In genomic region chr9:50604338-50604737, GRCm38 (mm10) we compare ENCODE assay signal across 9 mouse cellular contexts. TPM values are rescaled to one million over a fixed set of nuclear protein-coding genes. Genes with fewer than 3 reads are reported as not detected.
DNase-seq lines count a peak whose midpoint lies in the region; ATAC-seq and TF ChIP-seq lines count a peak whose summit lies in the region.
"Had no signal": no experiment of that assay in that cellular context is flagged by ENCODE, and none has a peak within 500 bp of the region (broad histone marks: within the 10 kb centered on the region; RNA-seq: fewer than 3 reads in every experiment).

No protein-coding gene starts in this region.

- WGBS in heart, embryonic 16.5 days, result 3% methylated on average over 6 of the region's 6 CpGs
- WGBS in hindbrain, embryonic 14.5 days, result 2% methylated on average over 6 of the region's 6 CpGs
- WGBS in midbrain, embryonic 13.5 days, result 5% methylated on average over 6 of the region's 6 CpGs

- H3K9me3 ChIP-seq in heart, embryonic 16.5 days (replicated peaks; ENCODE audit: control insufficient read depth, low read length), result no peaks in the 10 kb centered on the region
- H3K9me3 ChIP-seq in MEL (replicated peaks; ENCODE audit: insufficient read depth, low read length), result no peaks in the 10 kb centered on the region
- no peaks in the 10 kb centered on the region for H3K9me3 ChIP-seq in hindbrain, embryonic 14.5 days (ENCODE audit: control insufficient read depth, low read length)
- H3K9me3 ChIP-seq in midbrain, embryonic 13.5 days, result no peaks in the 10 kb centered on the region

- no peak for TF ChIP-seq CTCF in MEL (IDR thresholded peaks at IDR 0.05 in 2 of 3, conservative IDR thresholded peaks at IDR 0.05 in 1 of 3; ENCODE audit: control insufficient read depth in 1 of 3, insufficient read depth in 1 of 3, low read depth in 2 of 3, low read length in 3 of 3, poor library complexity in 1 of 3, severe bottlenecking in 1 of 3)

- peak overlapping the region; percentile 95 for H3K27ac ChIP-seq in heart, embryonic 16.5 days (ENCODE audit: low read length)
- H3K27ac ChIP-seq in MEL (ENCODE audit: control insufficient read depth, low read depth, low read length), result peak overlapping the region; percentile 76
- H3K27ac ChIP-seq in hindbrain, embryonic 14.5 days, result peak overlapping the region; percentile 90
- peak overlapping the region; percentile 87 for H3K27ac ChIP-seq in midbrain, embryonic 13.5 days

- peaks cover 49% of the 10 kb centered on the region for H3K79me2 ChIP-seq in MEL (ENCODE audit: control insufficient read depth, insufficient read depth, low read length, poor library complexity)

- TF ChIP-seq POLR2A in MEL (IDR thresholded peaks at IDR 0.05; ENCODE audit: control insufficient read depth in 1 of 2, insufficient read depth in 1 of 2, low read depth in 1 of 2, low read length in 2 of 2, poor library complexity in 1 of 2), result no peak; a peak in 1 of 4 replicates

- 0 out of 2 replicates have a peak, but pooled peaks have one; percentile 3 for ATAC-seq in heart, embryonic 16.5 days (replicated peaks; ENCODE audit: extremely low read depth, insufficient read depth, low FRiP score)
- ATAC-seq in hindbrain, embryonic 14.5 days (ENCODE audit: low FRiP score), result no peak
- no peak for ATAC-seq in midbrain, embryonic 13.5 days

- peak overlapping the region; percentile 86 for H3K4me2 ChIP-seq in heart, embryonic 16.5 days (ENCODE audit: low read depth, low read length)
- peak overlapping the region; percentile 98 for H3K4me2 ChIP-seq in hindbrain, embryonic 14.5 days (replicated peaks)
- peak overlapping the region; percentile 97 for H3K4me2 ChIP-seq in midbrain, embryonic 13.5 days (replicated peaks)

- no peaks in the 10 kb centered on the region for H3K27me3 ChIP-seq in heart, embryonic 16.5 days (ENCODE audit: control insufficient read depth, insufficient read depth, low read length)
- no peaks in the 10 kb centered on the region for H3K27me3 ChIP-seq in MEL (ENCODE audit: control insufficient read depth in 1 of 2, insufficient read depth in 2 of 2, low read length in 2 of 2)
- H3K27me3 ChIP-seq in hindbrain, embryonic 14.5 days (ENCODE audit: control insufficient read depth, insufficient read depth, low read length), result no peaks in the 10 kb centered on the region
- H3K27me3 ChIP-seq in midbrain, embryonic 13.5 days, result no peaks in the 10 kb centered on the region
- H3K27me3 ChIP-seq: Patski had no signal

- no peak for TF ChIP-seq RAD21 in MEL (IDR thresholded peaks at IDR 0.05; ENCODE audit: low read depth, low read length)

- H3K4me3 ChIP-seq in heart, embryonic 16.5 days (ENCODE audit: low read length), result peak overlapping the region; percentile 97
- peak overlapping the region; percentile 80 to 88 for H3K4me3 ChIP-seq in MEL (ENCODE audit: control insufficient read depth in 1 of 2, insufficient read depth in 1 of 2, low read depth in 2 of 2, low read length in 2 of 2)
- peak overlapping the region; percentile 91 for H3K4me3 ChIP-seq in hindbrain, embryonic 14.5 days (replicated peaks; ENCODE audit: low read length)
- peak overlapping the region; percentile 91 for H3K4me3 ChIP-seq in midbrain, embryonic 13.5 days (replicated peaks)

- TF ChIP-seq EP300 in MEL (IDR thresholded peaks at IDR 0.05; ENCODE audit: low read depth in 1 of 2, low read length in 2 of 2), result no peak

- no peak for DNase-seq in heart, adult 9 months (ENCODE audit: low spot score in 2 of 2)
- no peak for DNase-seq in MEL (ENCODE audit: low read depth, low spot score)
- DNase-seq in hindbrain, embryonic 14.5 days (ENCODE audit: low spot score), result no peak
- no peak for DNase-seq in frontal cortex, postnatal 10 days (ENCODE audit: low spot score in 2 of 2)
- DNase-seq in kidney, postnatal 4 days, result no peak
- no peak for DNase-seq in T-cell, adult 2 months (ENCODE audit: low spot score)

- peaks cover 22% of the 10 kb centered on the region for H3K4me1 ChIP-seq in heart, embryonic 16.5 days (ENCODE audit: control insufficient read depth, insufficient read depth, low read length)
- peaks cover 1 to 23% of the 10 kb centered on the region in 2 experiments; a peak in 2 of 4 replicates for H3K4me1 ChIP-seq in MEL (ENCODE audit: control insufficient read depth in 1 of 2, insufficient read depth in 2 of 2, low read length in 2 of 2)
- peaks cover 23% of the 10 kb centered on the region for H3K4me1 ChIP-seq in hindbrain, embryonic 14.5 days (replicated peaks; ENCODE audit: control insufficient read depth, insufficient read depth, low read length)
- peaks cover 34% of the 10 kb centered on the region for H3K4me1 ChIP-seq in midbrain, embryonic 13.5 days (replicated peaks)

- peak overlapping the region; percentile 97 for H3K9ac ChIP-seq in heart, embryonic 16.5 days (ENCODE audit: low read length)
- H3K9ac ChIP-seq in MEL (ENCODE audit: control insufficient read depth, low read depth, low read length, poor library complexity, severe bottlenecking), result peak overlapping the region; percentile 89
- peak overlapping the region; percentile 92 for H3K9ac ChIP-seq in hindbrain, embryonic 14.5 days
- H3K9ac ChIP-seq in midbrain, embryonic 13.5 days (replicated peaks), result peak overlapping the region; percentile 92

- peaks cover 16% of the 10 kb centered on the region for H3K36me3 ChIP-seq in heart, embryonic 16.5 days (ENCODE audit: control insufficient read depth, insufficient read depth)
- H3K36me3 ChIP-seq in MEL (ENCODE audit: control insufficient read depth in 1 of 2, insufficient read depth in 2 of 2, low read length in 2 of 2), result peaks cover 24 to 28% of the 10 kb centered on the region in 2 experiments
- peaks cover 59% of the 10 kb centered on the region for H3K36me3 ChIP-seq in hindbrain, embryonic 14.5 days (replicated peaks; ENCODE audit: control insufficient read depth, insufficient read depth)
- peaks cover 40% of the 10 kb centered on the region for H3K36me3 ChIP-seq in midbrain, embryonic 13.5 days

TF ChIP-seq in MEL, 35 proteins besides CTCF, POLR2A, EP300 and RAD21:
- TF ChIP-seq HCFC1 (IDR thresholded peaks at IDR 0.05; ENCODE audit: low read depth, low read length), result no peak; the same call in 1 of the 2 replicates
- TF ChIP-seq POLR2AphosphoS5 (IDR thresholded peaks at IDR 0.05; ENCODE audit: borderline replicate concordance, low read depth, low read length), result no peak
- TF ChIP-seq MYC (IDR thresholded peaks at IDR 0.05; ENCODE audit: low read depth, low read length), result no peak
- no peak for TF ChIP-seq UBTF (IDR thresholded peaks at IDR 0.05; ENCODE audit: borderline replicate concordance, insufficient read depth, low read depth, low read length)
- TF ChIP-seq GABPA (IDR thresholded peaks at IDR 0.05; ENCODE audit: low read depth, low read length), result no peak
- peak; percentile 63 for TF ChIP-seq GATA1 (IDR thresholded peaks at IDR 0.05; ENCODE audit: low read depth, low read length)
- no peak for TF ChIP-seq MEF2A (IDR thresholded peaks at IDR 0.05; ENCODE audit: extremely low read depth, insufficient replicate concordance, low read depth, low read length, poor library complexity, severe bottlenecking)
- 0 out of 2 replicates have a peak, but pooled peaks have one; percentile 48 for TF ChIP-seq CHD1 (IDR thresholded peaks at IDR 0.05; ENCODE audit: low read depth, low read length)
- no peak for TF ChIP-seq MYB (IDR thresholded peaks at IDR 0.05; ENCODE audit: low read depth, low read length)
- no peak for TF ChIP-seq ZKSCAN1 (IDR thresholded peaks at IDR 0.05; ENCODE audit: low read depth, low read length)

RNA-seq across cellular contexts. Expression of gene Timm8b, which starts 0.6 kb away (rescaled TPM):
- polyA plus RNA-seq in heart, embryonic 16.5 days (2015; fragmentation: Nextera tagmentation; extraction: Ambion mirVana), result 243 and 261 TPM in 2 replicates
- 227 and 247 TPM in 2 replicates for total RNA-seq in MEL (2012; rRNA removed)
- 100 to 1,000 TPM in 1 of 2 experiments, not detected in 1; 129 TPM for polyA plus RNA-seq in MEL (2012; ENCODE audit: insufficient read depth in 1 of 2, insufficient read length in 2 of 2, low read depth in 1 of 2, low replicate concordance in 2 of 2, missing spikeins in 1 of 2)
- polyA plus RNA-seq in hindbrain, embryonic 14.5 days (2014; fragmentation: Nextera tagmentation; extraction: Ambion mirVana), result 399 and 451 TPM in 2 replicates
- polyA plus RNA-seq in midbrain, embryonic 13.5 days (2015; fragmentation: Nextera tagmentation; extraction: Ambion mirVana), result 386 and 397 TPM in 2 replicates

RNA-seq across cellular contexts. Expression of gene Sdhd, which starts 0.7 kb away (rescaled TPM):
- 852 and 860 TPM in 2 replicates for polyA plus RNA-seq in heart, embryonic 16.5 days (2015; fragmentation: Nextera tagmentation; extraction: Ambion mirVana)
- total RNA-seq in MEL (2012; rRNA removed), result 312 and 340 TPM in 2 replicates
- 100 to 1,000 TPM in 1 of 2 experiments, not detected in 1; 375 TPM for polyA plus RNA-seq in MEL (2012; ENCODE audit: insufficient read depth in 1 of 2, insufficient read length in 2 of 2, low read depth in 1 of 2, low replicate concordance in 2 of 2, missing spikeins in 1 of 2)
- polyA plus RNA-seq in hindbrain, embryonic 14.5 days (2014; fragmentation: Nextera tagmentation; extraction: Ambion mirVana), result 279 and 295 TPM in 2 replicates
- polyA plus RNA-seq in midbrain, embryonic 13.5 days (2015; fragmentation: Nextera tagmentation; extraction: Ambion mirVana), result 209 and 210 TPM in 2 replicates

RNA-seq across cellular contexts. Expression of gene Pih1d2, which starts 12.8 kb away (rescaled TPM):
- polyA plus RNA-seq in heart, embryonic 16.5 days (2015; fragmentation: Nextera tagmentation; extraction: Ambion mirVana), result 1.9 and 3.1 TPM in 2 replicates
- 4.9 and 5.3 TPM in 2 replicates for total RNA-seq in MEL (2012; rRNA removed)
- polyA plus RNA-seq in MEL (2012; ENCODE audit: insufficient read depth in 1 of 2, insufficient read length in 2 of 2, low read depth in 1 of 2, low replicate concordance in 2 of 2, missing spikeins in 1 of 2), result 1 to 10 TPM in 1 of 2 experiments, not detected in 1; 4.6 TPM
- polyA plus RNA-seq in hindbrain, embryonic 14.5 days (2014; fragmentation: Nextera tagmentation; extraction: Ambion mirVana), result 5.6 and 7.3 TPM in 2 replicates
- polyA plus RNA-seq in midbrain, embryonic 13.5 days (2015; fragmentation: Nextera tagmentation; extraction: Ambion mirVana), result 5.5 and 6.5 TPM in 2 replicates

RNA-seq across cellular contexts. Expression of gene Nkapd1, which starts 12.9 kb away (rescaled TPM):
- polyA plus RNA-seq in heart, embryonic 16.5 days (2015; fragmentation: Nextera tagmentation; extraction: Ambion mirVana), result 12.1 and 13.0 TPM in 2 replicates
- 8.7 and 10.4 TPM in 2 replicates for total RNA-seq in MEL (2012; rRNA removed)
- polyA plus RNA-seq in MEL (2012; ENCODE audit: insufficient read depth in 1 of 2, insufficient read length in 2 of 2, low read depth in 1 of 2, low replicate concordance in 2 of 2, missing spikeins in 1 of 2), result 10 to 100 TPM in 1 of 2 experiments, not detected in 1; 20.2 TPM
- 18.4 and 23.0 TPM in 2 replicates for polyA plus RNA-seq in hindbrain, embryonic 14.5 days (2014; fragmentation: Nextera tagmentation; extraction: Ambion mirVana)
- polyA plus RNA-seq in midbrain, embryonic 13.5 days (2015; fragmentation: Nextera tagmentation; extraction: Ambion mirVana), result 23.5 and 23.8 TPM in 2 replicates

RNA-seq across cellular contexts. Expression of gene Tex12, which starts 43.2 kb away (rescaled TPM):
- polyA plus RNA-seq in heart, embryonic 16.5 days (2015; fragmentation: Nextera tagmentation; extraction: Ambion mirVana), result not detected in 2 replicates
- total RNA-seq in MEL (2012; rRNA removed), result not detected in 2 replicates
- polyA plus RNA-seq in MEL (2012; ENCODE audit: insufficient read depth in 1 of 2, insufficient read length in 2 of 2, low read depth in 1 of 2, low replicate concordance in 2 of 2, missing spikeins in 1 of 2), result not detected
- polyA plus RNA-seq in hindbrain, embryonic 14.5 days (2014; fragmentation: Nextera tagmentation; extraction: Ambion mirVana), result 0.48 TPM in 1 of 2 replicates, not detected in the other
- 0.32 and 0.50 TPM in 2 replicates for polyA plus RNA-seq in midbrain, embryonic 13.5 days (2015; fragmentation: Nextera tagmentation; extraction: Ambion mirVana)
- polyA plus RNA-seq: Patski had no signal
